Mouse (Mus musculus) urinary bladder, postnatal 14 days (tissue): ENCODE measurements around the gene Smad9.

Source experiments
- DNase-seq: peaks from one replicate; pipeline ENCODE4 v3.0.0; 2021; ENCODE audit warnings: low spot score

Smad9 gene

DNA sequence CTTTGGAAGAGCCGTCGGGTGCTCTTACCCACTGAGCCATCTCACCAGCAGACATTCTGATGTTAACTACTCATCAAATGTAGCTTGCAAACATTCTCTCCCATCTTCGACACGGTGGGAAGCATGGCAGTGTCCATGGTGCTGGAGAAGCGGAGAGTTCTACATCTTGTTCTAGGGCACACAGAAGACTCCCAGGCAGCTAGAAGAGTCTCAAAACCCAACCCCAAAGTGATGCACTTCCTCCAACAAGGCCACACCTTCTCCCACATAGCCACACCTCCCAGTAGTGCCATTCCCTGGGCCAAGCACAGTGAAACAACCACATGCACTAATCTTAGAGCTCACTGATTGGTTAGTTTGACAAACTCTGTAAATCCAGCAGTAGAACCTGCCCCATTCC is 53.7 kb downstream of the Smad9 start:
- DNase-seq = no peak

DNA sequence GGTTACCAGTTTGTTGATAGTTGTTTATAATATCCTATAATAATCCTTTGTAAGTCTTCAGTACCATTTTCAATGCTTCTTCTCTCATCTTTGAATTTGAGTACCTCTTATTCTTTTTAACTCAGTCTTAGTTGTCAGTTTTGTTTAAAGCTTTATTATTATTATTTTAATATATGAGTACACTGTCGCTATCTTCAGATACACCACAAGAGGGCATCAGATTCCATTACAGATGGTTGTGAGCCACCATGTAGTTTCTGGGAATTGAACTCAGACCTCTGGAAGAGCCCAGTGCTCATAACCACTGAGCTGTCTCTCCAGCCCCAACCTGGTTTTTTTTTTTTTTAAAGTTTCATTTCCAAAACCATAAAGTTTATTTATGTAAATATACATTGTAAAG is 56.2 kb downstream of the Smad9 start:
- DNase-seq = no peak

DNA sequence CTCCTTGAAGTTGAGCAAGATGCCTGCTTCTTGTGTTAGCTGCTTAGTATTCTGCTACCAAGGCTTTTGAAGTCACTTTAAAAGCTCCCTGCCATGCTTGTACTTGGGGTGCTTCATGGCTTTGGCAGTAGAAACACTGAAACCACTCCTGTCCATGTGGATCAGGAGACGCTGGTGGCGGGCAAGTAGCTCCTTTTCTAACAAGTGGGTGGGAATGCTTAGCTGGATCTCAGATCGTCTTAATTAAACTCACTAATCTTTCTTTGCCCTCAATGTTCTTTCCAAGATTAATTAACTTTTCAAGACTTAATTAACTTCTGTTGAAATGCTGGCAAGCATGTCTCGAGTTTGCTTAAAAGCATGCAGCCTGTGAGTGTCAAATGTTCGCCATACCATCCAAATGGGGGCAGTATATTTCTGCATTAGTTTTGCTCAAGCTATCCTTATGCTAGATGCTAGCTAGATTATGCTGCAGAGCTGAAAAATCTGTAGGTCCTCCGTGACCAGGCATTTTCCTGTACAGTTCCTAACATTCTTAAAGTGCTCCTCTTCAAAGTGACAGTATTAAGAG is 58.1 kb downstream of the Smad9 start:
- DNase-seq = no peak

- DNase-seq = no peak
Measured at GRCm38 (mm10) chr3:54814622-54815021, 59.2 kb downstream of the Smad9 start.

GRCm38 (mm10) chr3:54815292-54815691 is 59.9 kb downstream of the Smad9 start:
- no peak for DNase-seq

DNA sequence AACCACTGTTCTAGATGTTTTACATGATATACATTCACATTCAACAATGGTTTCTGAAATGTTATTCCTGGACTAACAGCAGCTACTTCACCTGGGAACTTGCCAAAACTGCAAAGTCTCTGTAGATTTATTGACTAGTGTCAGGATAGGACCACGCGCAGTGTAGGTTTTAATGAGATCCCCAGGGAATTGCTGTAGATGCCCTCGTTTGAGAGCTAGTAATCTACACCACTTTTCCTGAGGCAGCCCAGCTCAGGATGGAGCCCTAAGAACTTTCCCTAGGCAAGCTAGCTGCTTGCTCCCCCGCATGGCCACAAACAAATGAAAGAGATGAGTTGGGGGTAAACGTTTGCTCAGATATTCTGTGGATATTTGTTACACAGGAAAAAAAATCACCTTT is 67.1 kb downstream of the Smad9 start:
- no peak for DNase-seq

DNA sequence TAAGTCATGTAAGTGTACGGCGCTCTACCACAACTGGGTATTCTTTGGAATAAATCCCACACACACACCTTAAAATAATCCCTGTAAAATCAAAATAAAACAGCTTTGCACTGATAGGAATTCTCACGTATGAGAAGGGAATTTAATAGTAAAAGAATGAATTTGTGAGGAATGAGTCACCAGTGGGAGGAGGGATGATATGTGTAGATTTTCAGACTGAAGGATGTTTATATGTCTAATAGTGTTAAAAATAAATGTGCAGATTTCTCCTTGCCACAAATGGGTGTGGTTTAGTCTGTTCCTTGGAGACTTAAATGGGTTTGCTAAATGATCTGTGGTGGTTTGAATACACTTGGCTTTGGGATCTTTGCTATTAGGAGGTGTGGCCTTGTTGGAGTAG is 77.1 kb downstream of the Smad9 start:
- no peak for DNase-seq

- DNase-seq = no peak
Measured at GRCm38 (mm10) chr3:54835421-54835820, 80.0 kb downstream of the Smad9 start.
